Mouse (Mus musculus) cerebellum, adult 18-20 months (tissue): ENCODE measurements at regions not wholly inside any gene's neighbourhood (a gene's known extent, or its start where the extent isn't known, plus 50 kb on each side); places are given as distances from the start of the nearest gene placed in this dataset.
A peak's percentile ranks its signal among the peaks of the same experiment; 100 is the strongest.

Experiments
- DNase-seq, 2 experiments: peaks; one replicate each; pipeline ENCODE4 v3.0.0; 2021

- DNase-seq: no peak
Measured at GRCm38 (mm10) chr5:7782235-7782634, 178.0 kb upstream of the Steap4 start.

- DNase-seq: no peak
Measured at GRCm38 (mm10) chr5:7788406-7788805, 171.9 kb upstream of the Steap4 start.

- DNase-seq: no peak
Measured at GRCm38 (mm10) chr5:7789126-7789525, 171.1 kb upstream of the Steap4 start.

GRCm38 (mm10) chr5:7820592-7820991, 139.7 kb upstream of the Steap4 start:
- no peak for DNase-seq

- no peak for DNase-seq
Measured at GRCm38 (mm10) chr5:7821700-7822099, 138.6 kb upstream of the Steap4 start.

GRCm38 (mm10) chr5:7829618-7830017, 130.6 kb upstream of the Steap4 start:
- no peak for DNase-seq

GRCm38 (mm10) chr5:7833812-7834211, 126.4 kb upstream of the Steap4 start:
- DNase-seq: no peak

GRCm38 (mm10) chr5:7863047-7863446, 97.2 kb upstream of the Steap4 start:
- no peak for DNase-seq

GRCm38 (mm10) chr5:7866041-7866641, 94.1 kb upstream of the Steap4 start:
- no peak for DNase-seq

GRCm38 (mm10) chr5:7899537-7899936, 60.7 kb upstream of the Steap4 start:
- peak; percentile 5 to 9 for DNase-seq
